8 mouse cellular contexts compared by ENCODE assay signal in the genomic region with DNA sequence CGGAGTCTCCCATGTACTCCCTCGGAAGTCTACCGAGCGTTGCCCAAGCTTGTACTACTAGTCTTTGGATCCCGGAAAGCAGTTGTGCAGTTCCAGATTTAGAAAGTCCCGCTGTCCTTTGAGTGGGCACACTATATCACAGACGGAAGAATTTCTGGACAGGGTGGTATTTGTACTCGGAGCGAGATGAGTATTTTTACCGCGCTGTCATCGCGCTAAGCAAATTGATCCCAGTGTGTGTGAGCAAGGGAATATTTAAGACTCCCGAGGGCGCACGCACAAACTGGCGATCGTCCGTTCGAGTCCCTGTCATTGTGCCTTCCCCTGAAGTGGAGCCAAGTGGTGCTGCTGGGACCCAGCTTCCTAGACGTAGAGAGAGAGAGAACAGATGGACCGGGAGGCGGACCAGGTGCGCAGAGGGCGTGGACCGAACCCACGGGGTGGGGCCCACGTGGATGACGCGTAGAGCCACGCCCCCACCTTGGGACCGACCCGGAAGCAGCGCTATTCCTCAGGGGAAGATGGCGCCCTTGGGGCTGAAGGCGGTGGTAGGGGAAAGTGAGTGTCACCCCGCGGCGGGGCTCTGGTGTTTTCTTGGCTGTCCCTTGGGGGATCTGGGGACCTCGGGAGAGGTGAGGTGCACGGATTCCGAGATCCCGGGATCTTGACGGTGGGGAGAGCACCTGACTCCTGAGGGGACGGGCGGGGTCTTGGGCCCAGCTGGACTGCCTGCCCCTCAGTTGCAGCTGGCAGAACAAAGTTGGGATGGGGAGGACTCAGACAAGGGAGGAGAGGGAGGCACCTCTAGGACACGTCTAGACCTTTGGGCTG. TPM values are rescaled to one million over a fixed set of nuclear protein-coding genes. Genes with fewer than 3 reads are reported as not detected.
A peak's percentile ranks its signal among the peaks of the same experiment; 100 is the strongest.
DNase-seq lines count a peak whose midpoint lies in the region; ATAC-seq and TF ChIP-seq lines count a peak whose summit lies in the region.

A gene (plus strand): TSS at position 309 of the 831 bp plus-strand sequence.

- peak within 1 kb of the TSS; percentile 57 for H3K9ac ChIP-seq in heart, embryonic 15.5 days
- H3K9ac ChIP-seq in liver, embryonic 15.5 days = peak within 1 kb of the TSS; percentile 68
- peak within 1 kb of the TSS; percentile 76 for H3K9ac ChIP-seq in stomach, postnatal 0 days (ENCODE audit: low read length)

- 4% methylated on average over 46 of the region's 47 CpGs for WGBS in heart, embryonic 15.5 days
- WGBS in liver, embryonic 15.5 days (ENCODE audit: insufficient replicate concordance) = 4% methylated on average over 47 of the region's 47 CpGs
- 4% methylated on average over 46 of the region's 47 CpGs for WGBS in stomach, postnatal 0 days

- peaks cover 11% of the 10 kb centered on the region for H3K4me1 ChIP-seq in heart, embryonic 15.5 days (replicated peaks)
- peaks cover 21% of the 10 kb centered on the region for H3K4me1 ChIP-seq in liver, embryonic 15.5 days (replicated peaks)
- H3K4me1 ChIP-seq in stomach, postnatal 0 days (replicated peaks; ENCODE audit: control insufficient read depth, insufficient read depth) = no peaks in the 10 kb centered on the region

- no peak for TF ChIP-seq CTCF in stomach, postnatal 0 days (IDR thresholded peaks at IDR 0.05; ENCODE audit: low read depth)

- H3K27me3 ChIP-seq in heart, embryonic 15.5 days = no peaks in the 10 kb centered on the region; the same call in 1 of the 2 replicates
- peaks cover 22% of the 10 kb centered on the region for H3K27me3 ChIP-seq in liver, embryonic 15.5 days
- no peaks in the 10 kb centered on the region for H3K27me3 ChIP-seq in stomach, postnatal 0 days (ENCODE audit: control insufficient read depth, insufficient read depth, low read length)

- H3K27ac ChIP-seq in heart, embryonic 15.5 days = no peak within 1 kb of the TSS
- H3K27ac ChIP-seq in liver, embryonic 15.5 days (replicated peaks) = peak within 1 kb of the TSS; percentile 42
- H3K27ac ChIP-seq in stomach, postnatal 0 days (replicated peaks) = peak within 1 kb of the TSS; percentile 79

- peak within 1 kb of the TSS; percentile 69 for H3K4me3 ChIP-seq in heart, embryonic 15.5 days
- H3K4me3 ChIP-seq in liver, embryonic 15.5 days (replicated peaks) = peak within 1 kb of the TSS; percentile 81
- H3K4me3 ChIP-seq in stomach, postnatal 0 days (ENCODE audit: low read depth, low read length) = peak within 1 kb of the TSS; percentile 65

- H3K36me3 ChIP-seq in heart, embryonic 15.5 days = 0 out of 2 replicates have a peak, but pooled peaks cover 3% of the 10 kb centered on the region
- peaks cover 28% of the 10 kb centered on the region for H3K36me3 ChIP-seq in liver, embryonic 15.5 days (replicated peaks)
- no peaks in the 10 kb centered on the region for H3K36me3 ChIP-seq in stomach, postnatal 0 days (ENCODE audit: control insufficient read depth, insufficient read depth, low read length)

- peak; percentile 85 for ATAC-seq in heart, embryonic 15.5 days (replicated peaks; ENCODE audit: insufficient number of reproducible peaks, insufficient read depth, low FRiP score, low read depth)
- peak; percentile 88 for ATAC-seq in liver, embryonic 15.5 days (ENCODE audit: insufficient read depth)
- peak; percentile 92 for ATAC-seq in stomach, postnatal 0 days (ENCODE audit: low FRiP score, low TSS enrichment)

- DNase-seq in A20 (ENCODE audit: low read depth, low spot score) = peak; percentile 91
- peak; percentile 69 to 70 for DNase-seq in adrenal gland, adult 18-20 months (ENCODE audit: low spot score in 2 of 2)
- peak; percentile 79 for DNase-seq in embryo, embryonic 11 days
- peak; percentile 91 to 94 for DNase-seq in kidney, postnatal 25 days
- peak; percentile 45 for DNase-seq in neural tube, embryonic 10.5 days (ENCODE audit: extremely low spot score, low spot score)
- peak; percentile 92 for DNase-seq in stomach, postnatal 0 days (ENCODE audit: low spot score)

- TF ChIP-seq EP300 in stomach, postnatal 0 days (optimal IDR thresholded peaks at IDR 0.05) = no peak

- H3K9me3 ChIP-seq in heart, embryonic 15.5 days (replicated peaks) = no peaks in the 10 kb centered on the region
- H3K9me3 ChIP-seq in liver, embryonic 15.5 days (replicated peaks) = no peaks in the 10 kb centered on the region
- no peaks in the 10 kb centered on the region for H3K9me3 ChIP-seq in stomach, postnatal 0 days (ENCODE audit: control insufficient read depth, low read length)

- H3K4me2 ChIP-seq in heart, embryonic 15.5 days = peak within 1 kb of the TSS; percentile 92
- H3K4me2 ChIP-seq in liver, embryonic 15.5 days = peak within 1 kb of the TSS; percentile 86
- H3K4me2 ChIP-seq in stomach, postnatal 0 days (replicated peaks; ENCODE audit: low read depth) = peak within 1 kb of the TSS; percentile 65

RNA-seq across cellular contexts. Expression of the gene that starts here (rescaled TPM):
- 10 to 100 TPM; 87.5 to 98.8 TPM for total RNA-seq in adrenal gland, adult 18-20 months (2021)
- polyA plus RNA-seq in heart, embryonic 15.5 days (2015; fragmentation: Nextera tagmentation; extraction: Ambion mirVana) = 35.1 and 55.6 TPM in 2 replicates
- polyA plus RNA-seq in liver, embryonic 15.5 days (2015; fragmentation: Nextera tagmentation; extraction: Ambion mirVana) = 49.8 and 50.7 TPM in 2 replicates
- polyA plus RNA-seq in stomach, postnatal 0 days (2015; fragmentation: Nextera tagmentation; extraction: Ambion mirVana) = 111 and 121 TPM in 2 replicates
